Mouse (Mus musculus): ENCODE measurements at regions not wholly inside any gene's neighbourhood (a gene's known extent, or its start where the extent isn't known, plus 50 kb on each side); places are given as distances from the start of the nearest gene placed in this dataset.
A peak's percentile ranks its signal among the peaks of the same experiment; 100 is the strongest.

- Histone ChIP-seq H3K9me3 (replicated peaks) (no peaks in the 10 kb centered on the region), H3K36me3 (replicated peaks) (no peaks in the 10 kb centered on the region), H3K27me3 (ENCODE audit: insufficient read depth, low read length) (no peaks in the 10 kb centered on the region), H3K4me1 (ENCODE audit: insufficient read depth, low read depth, low read length) (no peaks in the 10 kb centered on the region), H3K4me3 (ENCODE audit: low read depth, low read length) (no peak overlapping the region)
- ATAC-seq (ENCODE audit: extremely low read depth, insufficient number of reproducible peaks, low FRiP score, poor library complexity, severe bottlenecking) (no peak), DNase-seq (ENCODE audit: low spot score) (no peak)
- no peak for TF ChIP-seq GATA1 (IDR thresholded peaks at IDR 0.05; ENCODE audit: borderline replicate concordance, low read length)
- no peak for TF ChIP-seq TAL1 (conservative IDR thresholded peaks at IDR 0.05; ENCODE audit: low read depth, low read length)
- no peak for TF ChIP-seq POLR2AphosphoS5 (IDR thresholded peaks at IDR 0.05; ENCODE audit: insufficient replicate concordance, low read depth, low read length)
- TF ChIP-seq CTCF (IDR thresholded peaks at IDR 0.05; ENCODE audit: low read depth, low read length) = no peak
- no peak for TF ChIP-seq GATA2 (IDR thresholded peaks at IDR 0.05; ENCODE audit: borderline replicate concordance, low read depth, low read length)
Observed at GRCm38 (mm10) chr6:27029008-27029407, 1106.0 kb downstream of the Grm8 start.

- no peaks in the 10 kb centered on the region for H3K27me3 ChIP-seq (ENCODE audit: insufficient read depth, low read length)
- TF ChIP-seq GATA1 (IDR thresholded peaks at IDR 0.05; ENCODE audit: borderline replicate concordance, low read length) (no peak), CTCF (IDR thresholded peaks at IDR 0.05; ENCODE audit: low read depth, low read length) (no peak), TAL1 (conservative IDR thresholded peaks at IDR 0.05; ENCODE audit: low read depth, low read length) (no peak), GATA2 (IDR thresholded peaks at IDR 0.05; ENCODE audit: borderline replicate concordance, low read depth, low read length) (no peak), POLR2AphosphoS5 (IDR thresholded peaks at IDR 0.05; ENCODE audit: insufficient replicate concordance, low read depth, low read length) (no peak)
- no peaks in the 10 kb centered on the region for H3K36me3 ChIP-seq (replicated peaks)
- no peak overlapping the region for H3K4me3 ChIP-seq (ENCODE audit: low read depth, low read length)
- no peak for DNase-seq (ENCODE audit: low spot score)
- H3K4me1 ChIP-seq (ENCODE audit: insufficient read depth, low read depth, low read length) = no peaks in the 10 kb centered on the region
- no peaks in the 10 kb centered on the region for H3K9me3 ChIP-seq (replicated peaks)
- ATAC-seq (ENCODE audit: extremely low read depth, insufficient number of reproducible peaks, low FRiP score, poor library complexity, severe bottlenecking) = no peak
Observed at GRCm38 (mm10) chr6:27028377-27028776, 1106.6 kb downstream of the Grm8 start.

GRCm38 (mm10) chr6:27021697-27022096 lies 1113.3 kb downstream of the Grm8 start:
- peaks cover 13% of the 10 kb centered on the region for H3K4me1 ChIP-seq (ENCODE audit: insufficient read depth, low read depth, low read length)
- DNase-seq (ENCODE audit: low spot score) = peak; percentile 7
- H3K36me3 ChIP-seq (replicated peaks) = no peaks in the 10 kb centered on the region
- no peak overlapping the region for H3K4me3 ChIP-seq (ENCODE audit: low read depth, low read length)
- no peaks in the 10 kb centered on the region for H3K27me3 ChIP-seq (ENCODE audit: insufficient read depth, low read length)
- peak; percentile 90 for ATAC-seq (ENCODE audit: extremely low read depth, insufficient number of reproducible peaks, low FRiP score, poor library complexity, severe bottlenecking)
- TF ChIP-seq CTCF (IDR thresholded peaks at IDR 0.05; ENCODE audit: low read depth, low read length) = no peak
- TF ChIP-seq TAL1 (conservative IDR thresholded peaks at IDR 0.05; ENCODE audit: low read depth, low read length) = peak; percentile 86
- no peaks in the 10 kb centered on the region for H3K9me3 ChIP-seq (replicated peaks)

- no peaks in the 10 kb centered on the region for H3K27me3 ChIP-seq (ENCODE audit: insufficient read depth, low read length)
- no peaks in the 10 kb centered on the region for H3K9me3 ChIP-seq (replicated peaks)
- H3K4me3 ChIP-seq (ENCODE audit: low read depth, low read length) = no peak overlapping the region
- ATAC-seq (ENCODE audit: extremely low read depth, insufficient number of reproducible peaks, low FRiP score, poor library complexity, severe bottlenecking) (no peak), DNase-seq (ENCODE audit: low spot score) (no peak)
- TF ChIP-seq TAL1 (conservative IDR thresholded peaks at IDR 0.05; ENCODE audit: low read depth, low read length) (no peak), GATA1 (IDR thresholded peaks at IDR 0.05; ENCODE audit: borderline replicate concordance, low read length) (no peak), POLR2AphosphoS5 (IDR thresholded peaks at IDR 0.05; ENCODE audit: insufficient replicate concordance, low read depth, low read length) (no peak), GATA2 (IDR thresholded peaks at IDR 0.05; ENCODE audit: borderline replicate concordance, low read depth, low read length) (no peak), CTCF (IDR thresholded peaks at IDR 0.05; ENCODE audit: low read depth, low read length) (no peak)
- no peaks in the 10 kb centered on the region for H3K36me3 ChIP-seq (replicated peaks)
- no peaks in the 10 kb centered on the region for H3K4me1 ChIP-seq (ENCODE audit: insufficient read depth, low read depth, low read length)
Observed at GRCm38 (mm10) chr6:27014475-27014874, 1120.5 kb downstream of the Grm8 start.

GRCm38 (mm10) chr6:26976613-26977012 lies 1158.4 kb downstream of the Grm8 start:
- Histone ChIP-seq H3K9me3 (replicated peaks) (no peaks in the 10 kb centered on the region), H3K4me3 (ENCODE audit: low read depth, low read length) (no peak overlapping the region), H3K4me1 (ENCODE audit: insufficient read depth, low read depth, low read length) (no peaks in the 10 kb centered on the region), H3K27me3 (ENCODE audit: insufficient read depth, low read length) (no peaks in the 10 kb centered on the region; the same call in 1 of the 2 replicates), H3K36me3 (replicated peaks) (no peaks in the 10 kb centered on the region)
- no peak for TF ChIP-seq TAL1 (conservative IDR thresholded peaks at IDR 0.05; ENCODE audit: low read depth, low read length)
- no peak for TF ChIP-seq GATA2 (IDR thresholded peaks at IDR 0.05; ENCODE audit: borderline replicate concordance, low read depth, low read length)
- TF ChIP-seq POLR2AphosphoS5 (IDR thresholded peaks at IDR 0.05; ENCODE audit: insufficient replicate concordance, low read depth, low read length) = no peak
- TF ChIP-seq GATA1 (IDR thresholded peaks at IDR 0.05; ENCODE audit: borderline replicate concordance, low read length) = no peak
- no peak for TF ChIP-seq CTCF (IDR thresholded peaks at IDR 0.05; ENCODE audit: low read depth, low read length)
- ATAC-seq (ENCODE audit: extremely low read depth, insufficient number of reproducible peaks, low FRiP score, poor library complexity, severe bottlenecking) = no peak
- DNase-seq (ENCODE audit: low spot score) = no peak

- no peaks in the 10 kb centered on the region for H3K36me3 ChIP-seq (replicated peaks)
- H3K4me1 ChIP-seq (ENCODE audit: insufficient read depth, low read depth, low read length) = no peaks in the 10 kb centered on the region
- no peaks in the 10 kb centered on the region for H3K27me3 ChIP-seq (ENCODE audit: insufficient read depth, low read length)
- DNase-seq (ENCODE audit: low spot score) (no peak), ATAC-seq (ENCODE audit: extremely low read depth, insufficient number of reproducible peaks, low FRiP score, poor library complexity, severe bottlenecking) (no peak)
- H3K4me3 ChIP-seq (ENCODE audit: low read depth, low read length) = no peak overlapping the region
- TF ChIP-seq GATA1 (IDR thresholded peaks at IDR 0.05; ENCODE audit: borderline replicate concordance, low read length) (no peak), POLR2AphosphoS5 (IDR thresholded peaks at IDR 0.05; ENCODE audit: insufficient replicate concordance, low read depth, low read length) (no peak), CTCF (IDR thresholded peaks at IDR 0.05; ENCODE audit: low read depth, low read length) (no peak), GATA2 (IDR thresholded peaks at IDR 0.05; ENCODE audit: borderline replicate concordance, low read depth, low read length) (no peak), TAL1 (conservative IDR thresholded peaks at IDR 0.05; ENCODE audit: low read depth, low read length) (no peak)
- no peaks in the 10 kb centered on the region for H3K9me3 ChIP-seq (replicated peaks)
Observed at GRCm38 (mm10) chr6:26949166-26949565, 1140.1 kb upstream of the Pot1a start.
